28 mouse cellular contexts compared by ENCODE assay signal in the genomic region with DNA sequence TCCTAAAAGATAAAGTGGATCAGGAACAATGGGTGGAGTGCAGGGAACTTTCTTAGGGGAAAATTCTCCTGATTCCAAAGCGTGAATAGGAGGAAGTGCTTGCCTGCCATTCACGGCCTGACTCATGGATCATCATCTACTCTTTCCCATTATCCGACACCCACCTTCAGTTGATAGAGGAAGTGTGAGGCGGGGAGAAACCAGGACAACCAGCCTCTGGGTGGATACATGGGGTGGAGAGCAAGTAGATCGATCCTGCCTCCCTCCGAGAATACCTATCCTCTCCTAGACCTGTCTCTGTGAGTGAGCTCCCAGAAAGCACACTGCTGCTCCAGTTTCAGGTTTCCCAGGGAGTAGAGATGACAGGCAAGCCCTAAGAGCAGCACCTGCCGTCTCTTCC.
A peak's percentile ranks its signal among the peaks of the same experiment; 100 is the strongest.
DNase-seq lines count a peak whose midpoint lies in the region; ATAC-seq lines count a peak whose summit lies in the region.
"Had no signal": no experiment of that assay in that cellular context is flagged by ENCODE, and none has a peak within 500 bp of the region (broad histone marks: within the 10 kb centered on the region; RNA-seq: fewer than 3 reads in every experiment).

No protein-coding gene starts in this region.

- H3K27ac ChIP-seq in heart, embryonic 10.5 days, result 0 out of 2 replicates have a peak overlapping the region, but pooled peaks have one; percentile 0
- H3K27ac ChIP-seq in kidney, embryonic 15.5 days, result no peak overlapping the region
- H3K27ac ChIP-seq: embryonic facial prominence, embryonic 12.5 days; heart, embryonic 13.5 days; hindbrain, postnatal 0 days; intestine, embryonic 15.5 days; left cerebral cortex, adult 2 months; limb, embryonic 12.5 days; liver, embryonic 15.5 days; midbrain, embryonic 13.5 days had no signal

- no peak for DNase-seq in heart, embryonic 10.5 days (ENCODE audit: low spot score)
- DNase-seq in heart, adult 8-10 months (ENCODE audit: low spot score), result no peak
- peak; percentile 21 to 35 for DNase-seq in kidney, postnatal 36 days
- peak; percentile 40 for DNase-seq in ZHBTc4 (ENCODE audit: low read depth, low spot score)
- DNase-seq in urinary bladder, postnatal 25 days (ENCODE audit: low spot score), result no peak
- DNase-seq: adrenal gland, adult 8-10 months; cerebellum, adult 11-12 months; cerebellum, adult 9-11 months; embryo, embryonic 11 days; gastrocnemius, postnatal 25 days; heart, postnatal 10 days; lung, embryonic 14.5 days; right cerebral cortex, postnatal 4 days; thymus, postnatal 25 days had no signal

- WGBS in heart, embryonic 10.5 days, result 38% methylated on average over 7 of the region's 7 CpGs
- 62% methylated on average over 7 of the region's 7 CpGs for WGBS in kidney, embryonic 15.5 days

- ATAC-seq in kidney, embryonic 15.5 days (replicated peaks; ENCODE audit: low FRiP score), result no peak
- no peak for ATAC-seq in frontal cortex, adult (ENCODE audit: low TSS enrichment)
- ATAC-seq: activated CD4-positive, CD25-positive, alpha-beta regulatory T cell, adult 4 months; forebrain, embryonic 14.5 days; hindbrain, postnatal 0 days; intestine, embryonic 15.5 days had no signal

- peaks cover 7% of the 10 kb centered on the region for H3K4me1 ChIP-seq in heart, embryonic 10.5 days
- peaks cover 19% of the 10 kb centered on the region for H3K4me1 ChIP-seq in kidney, embryonic 15.5 days
- H3K4me1 ChIP-seq: intestine, embryonic 15.5 days; liver, embryonic 15.5 days; megakaryocyte, embryonic 14.5 days had no signal

- no peak overlapping the region for H3K4me3 ChIP-seq in heart, embryonic 10.5 days
- no peak overlapping the region for H3K4me3 ChIP-seq in kidney, embryonic 15.5 days (replicated peaks)
- H3K4me3 ChIP-seq: embryonic facial prominence, embryonic 12.5 days; heart, embryonic 13.5 days; intestine, embryonic 15.5 days; left cerebral cortex, adult 2 months; limb, embryonic 12.5 days; liver, embryonic 15.5 days; megakaryocyte, embryonic 14.5 days; midbrain, embryonic 13.5 days; neural tube, embryonic 13.5 days had no signal

- no peaks in the 10 kb centered on the region for H3K27me3 ChIP-seq in heart, embryonic 10.5 days (ENCODE audit: insufficient read depth, poor library complexity, severe bottlenecking)
- H3K27me3 ChIP-seq in kidney, embryonic 15.5 days, result no peaks in the 10 kb centered on the region
- H3K27me3 ChIP-seq: embryonic facial prominence, embryonic 12.5 days; heart, embryonic 13.5 days; intestine, embryonic 15.5 days; limb, embryonic 12.5 days; liver, embryonic 15.5 days; megakaryocyte, embryonic 14.5 days; midbrain, embryonic 13.5 days; neural tube, embryonic 13.5 days had no signal

- no peaks in the 10 kb centered on the region for H3K36me3 ChIP-seq in heart, embryonic 10.5 days
- H3K36me3 ChIP-seq in kidney, embryonic 15.5 days, result no peaks in the 10 kb centered on the region
- H3K36me3 ChIP-seq: embryonic facial prominence, embryonic 12.5 days; heart, embryonic 13.5 days; intestine, embryonic 15.5 days; limb, embryonic 12.5 days; liver, embryonic 15.5 days; midbrain, embryonic 13.5 days; neural tube, embryonic 13.5 days had no signal

- H3K4me2 ChIP-seq in kidney, embryonic 15.5 days, result no peak overlapping the region
- H3K4me2 ChIP-seq: embryonic facial prominence, embryonic 12.5 days; heart, embryonic 13.5 days; intestine, embryonic 15.5 days; limb, embryonic 12.5 days; liver, embryonic 15.5 days; lung, embryonic 14.5 days; midbrain, embryonic 13.5 days; neural tube, embryonic 13.5 days had no signal

- no peak overlapping the region for H3K9ac ChIP-seq in kidney, embryonic 15.5 days
- H3K9ac ChIP-seq: embryonic facial prominence, embryonic 12.5 days; heart, embryonic 13.5 days; intestine, embryonic 15.5 days; limb, embryonic 12.5 days; liver, embryonic 15.5 days; lung, embryonic 14.5 days; midbrain, embryonic 13.5 days; neural tube, embryonic 13.5 days had no signal

- H3K9me3 ChIP-seq in heart, embryonic 10.5 days, result no peaks in the 10 kb centered on the region
- H3K9me3 ChIP-seq in kidney, embryonic 15.5 days (replicated peaks), result no peaks in the 10 kb centered on the region
- H3K9me3 ChIP-seq: embryonic facial prominence, embryonic 12.5 days; heart, embryonic 13.5 days; intestine, embryonic 15.5 days; limb, embryonic 12.5 days; liver, embryonic 15.5 days; midbrain, embryonic 13.5 days; neural tube, embryonic 13.5 days had no signal

Comparison
In these comparisons a context has a peak if more than half of its experiments do, and no peak if none do; other contexts are left out.
1. DNase-seq: peak in kidney, postnatal 36 days (2 of 2) and ZHBTc4 (single experiment); none in heart, embryonic 10.5 days (single experiment), heart, adult 8-10 months (single experiment) and urinary bladder, postnatal 25 days (single experiment).